Mouse (Mus musculus) lung, postnatal 0 days (tissue): ENCODE measurements around the gene Traf4.

Experiments
- CTCF ChIP-seq: IDR thresholded peaks from 2 replicates; pipeline ENCODE4 v1.5.1; 2016; ENCODE audit warnings: antibody characterized with exemption, mild to moderate bottlenecking
- EP300 ChIP-seq: IDR thresholded peaks from 2 replicates; pipeline ENCODE4 v1.6.1; 2016; ENCODE audit warnings: antibody characterized with exemption, mild to moderate bottlenecking, control low read depth

DNA sequence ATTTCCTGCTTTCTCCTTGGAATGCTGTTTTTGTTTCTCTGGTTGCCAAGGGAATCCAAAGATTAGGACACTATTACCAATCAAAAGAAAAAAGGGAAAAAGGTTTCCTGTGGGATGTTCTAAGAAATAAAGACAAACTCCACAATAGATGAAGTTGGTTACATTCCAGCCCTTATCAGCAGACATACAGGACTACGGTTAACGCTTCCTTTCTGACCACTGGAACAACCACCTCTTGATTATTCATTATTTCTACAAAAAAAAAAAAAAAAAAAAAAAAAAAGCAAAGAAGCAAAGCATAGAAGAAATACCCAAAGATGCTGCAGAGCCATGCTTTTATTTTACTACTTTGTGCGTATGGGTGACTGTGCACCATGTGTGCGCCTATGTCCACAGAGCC, 42.6 kb downstream of the Traf4 start:
- no peak for TF ChIP-seq EP300
- no peak for TF ChIP-seq CTCF
